Mouse (Mus musculus): ENCODE results near the gene Ube2o. TPM values are rescaled to one million over a fixed set of nuclear protein-coding genes. Genes with fewer than 3 reads are reported as not detected.

The Ube2o gene
- total and polyA plus RNA-seq, 2 experiments from 2014 or later: 5.2 to 34.8 TPM

GRCm38 (mm10) chr11:116579280-116579679 lies 2.0 kb downstream of the Ube2o start:
- H3K4me3 ChIP-seq (ENCODE audit: low read depth, low read length): no peak overlapping the region
- DNase-seq (ENCODE audit: low spot score) (no peak), ATAC-seq (ENCODE audit: insufficient read depth, low read depth) (no peak)
- no peak overlapping the region for H3K9ac ChIP-seq (replicated peaks; ENCODE audit: low read depth, low read length)
- no peaks in the 10 kb centered on the region for H3K9me3 ChIP-seq (replicated peaks; ENCODE audit: control insufficient read depth, low read length)
- no peaks in the 10 kb centered on the region for H3K36me3 ChIP-seq (replicated peaks; ENCODE audit: control insufficient read depth, insufficient read depth, low read length)
- no peaks in the 10 kb centered on the region for H3K27me3 ChIP-seq (ENCODE audit: control insufficient read depth, insufficient read depth, low read length)
- TF ChIP-seq CTCF (IDR thresholded peaks at IDR 0.05; ENCODE audit: low read depth) (no peak), EP300 (IDR thresholded peaks at IDR 0.05; ENCODE audit: low read depth) (no peak)
- WGBS: 95% methylated on average over 3 of the region's 3 CpGs
- peaks cover 31% of the 10 kb centered on the region for H3K4me1 ChIP-seq (ENCODE audit: control insufficient read depth, insufficient read depth)
- H3K27ac ChIP-seq (ENCODE audit: low read depth): no peak overlapping the region
- no peak overlapping the region for H3K4me2 ChIP-seq (ENCODE audit: low read depth, low read length)

- H3K27ac ChIP-seq (ENCODE audit: low read depth): no peak overlapping the region
- H3K36me3 ChIP-seq (replicated peaks; ENCODE audit: control insufficient read depth, insufficient read depth, low read length): no peaks in the 10 kb centered on the region
- TF ChIP-seq CTCF (IDR thresholded peaks at IDR 0.05; ENCODE audit: low read depth): no peak
- TF ChIP-seq EP300 (IDR thresholded peaks at IDR 0.05; ENCODE audit: low read depth): no peak
- ATAC-seq (ENCODE audit: insufficient read depth, low read depth): no peak
- WGBS: 64% methylated on average over 2 of the region's 2 CpGs
- no peak overlapping the region for H3K4me3 ChIP-seq (ENCODE audit: low read depth, low read length)
- no peak for DNase-seq (ENCODE audit: low spot score)
- H3K4me1 ChIP-seq (ENCODE audit: control insufficient read depth, insufficient read depth): peaks cover 53% of the 10 kb centered on the region
- no peak overlapping the region for H3K4me2 ChIP-seq (ENCODE audit: low read depth, low read length)
- H3K9ac ChIP-seq (replicated peaks; ENCODE audit: low read depth, low read length): no peak overlapping the region
- H3K27me3 ChIP-seq (ENCODE audit: control insufficient read depth, insufficient read depth, low read length): no peaks in the 10 kb centered on the region
- H3K9me3 ChIP-seq (replicated peaks; ENCODE audit: control insufficient read depth, low read length): no peaks in the 10 kb centered on the region
Observed at GRCm38 (mm10) chr11:116575396-116575795, 5.9 kb downstream of the Ube2o start.

- ATAC-seq (ENCODE audit: insufficient read depth, low read depth): no peak
- Histone ChIP-seq H3K27me3 (ENCODE audit: control insufficient read depth, insufficient read depth, low read length) (no peaks in the 10 kb centered on the region), H3K36me3 (replicated peaks; ENCODE audit: control insufficient read depth, insufficient read depth, low read length) (no peaks in the 10 kb centered on the region), H3K4me1 (ENCODE audit: control insufficient read depth, insufficient read depth) (peaks cover 49% of the 10 kb centered on the region), H3K27ac (ENCODE audit: low read depth) (0 out of 2 replicates have a peak overlapping the region, but pooled peaks have one; percentile 9), H3K9ac (replicated peaks; ENCODE audit: low read depth, low read length) (no peak overlapping the region), H3K9me3 (replicated peaks; ENCODE audit: control insufficient read depth, low read length) (no peaks in the 10 kb centered on the region), H3K4me2 (ENCODE audit: low read depth, low read length) (no peak overlapping the region), H3K4me3 (ENCODE audit: low read depth, low read length) (no peak overlapping the region)
- WGBS: 69% methylated on average over 6 of the region's 6 CpGs
- DNase-seq (ENCODE audit: low spot score): no peak
- no peak for TF ChIP-seq CTCF (IDR thresholded peaks at IDR 0.05; ENCODE audit: low read depth)
- TF ChIP-seq EP300 (IDR thresholded peaks at IDR 0.05; ENCODE audit: low read depth): no peak
Observed at GRCm38 (mm10) chr11:116574982-116575381, 6.3 kb downstream of the Ube2o start.

GRCm38 (mm10) chr11:116574486-116574885 lies 6.8 kb downstream of the Ube2o start:
- 63% methylated on average over 6 of the region's 6 CpGs for WGBS
- ATAC-seq (ENCODE audit: insufficient read depth, low read depth): no peak
- H3K9ac ChIP-seq (replicated peaks; ENCODE audit: low read depth, low read length): no peak overlapping the region

GRCm38 (mm10) chr11:116572756-116573543 lies 8.3 kb downstream of the Ube2o start:
- H3K36me3 ChIP-seq (replicated peaks; ENCODE audit: control insufficient read depth, insufficient read depth, low read length): no peaks in the 10 kb centered on the region
- no peaks in the 10 kb centered on the region for H3K27me3 ChIP-seq (ENCODE audit: control insufficient read depth, insufficient read depth, low read length)
- H3K4me1 ChIP-seq (ENCODE audit: control insufficient read depth, insufficient read depth): peaks cover 49% of the 10 kb centered on the region
- H3K9ac ChIP-seq (replicated peaks; ENCODE audit: low read depth, low read length): no peak overlapping the region
- 50% methylated on average over 12 of the region's 12 CpGs for WGBS
- no peak for TF ChIP-seq EP300 (IDR thresholded peaks at IDR 0.05; ENCODE audit: low read depth)
- no peak for TF ChIP-seq CTCF (IDR thresholded peaks at IDR 0.05; ENCODE audit: low read depth)
- H3K4me3 ChIP-seq (ENCODE audit: low read depth, low read length): no peak overlapping the region
- DNase-seq (ENCODE audit: low spot score): peak; percentile 33
- H3K4me2 ChIP-seq (ENCODE audit: low read depth, low read length): no peak overlapping the region
- H3K27ac ChIP-seq (ENCODE audit: low read depth): peak overlapping the region; percentile 16; the same call in 1 of the 2 replicates
- ATAC-seq (ENCODE audit: insufficient read depth, low read depth): 0 out of 2 replicates have a peak, but pooled peaks have one; percentile 8
- no peaks in the 10 kb centered on the region for H3K9me3 ChIP-seq (replicated peaks; ENCODE audit: control insufficient read depth, low read length)

More at GRCm38 (mm10) chr11:116574486-116574885, 6.8 kb downstream of the Ube2o start:
- H3K4me2 ChIP-seq (ENCODE audit: low read depth, low read length): no peak overlapping the region
- H3K4me3 ChIP-seq (ENCODE audit: low read depth, low read length): no peak overlapping the region
- H3K9me3 ChIP-seq (replicated peaks; ENCODE audit: control insufficient read depth, low read length): no peaks in the 10 kb centered on the region
- no peak overlapping the region for H3K27ac ChIP-seq (ENCODE audit: low read depth)
- peaks cover 49% of the 10 kb centered on the region for H3K4me1 ChIP-seq (ENCODE audit: control insufficient read depth, insufficient read depth)
- no peak for DNase-seq (ENCODE audit: low spot score)
- TF ChIP-seq CTCF (IDR thresholded peaks at IDR 0.05; ENCODE audit: low read depth): no peak
- TF ChIP-seq EP300 (IDR thresholded peaks at IDR 0.05; ENCODE audit: low read depth): no peak
- no peaks in the 10 kb centered on the region for H3K36me3 ChIP-seq (replicated peaks; ENCODE audit: control insufficient read depth, insufficient read depth, low read length)
- H3K27me3 ChIP-seq (ENCODE audit: control insufficient read depth, insufficient read depth, low read length): no peaks in the 10 kb centered on the region

Measured in heart, postnatal 0 days (tissue).